Mouse (Mus musculus): ENCODE data around the gene Tnnt1.
"Not testable (repeated sequence)": the region's sequence is repeated elsewhere in the genome, so short reads cannot be mapped to it uniquely, and the experiment has no call there.

Tnnt1 gene

GRCm38 (mm10) chr7:4516332-4517050 lies at the start of gene Tnnt1:
Gene Tnnt1 (minus strand): TSS chr7:4516382.
- DNase-seq (ENCODE audit: low spot score) = no peak

- no peak for DNase-seq (ENCODE audit: low spot score)
These were observed 46.5 kb upstream of the Tnnt1 start for GRCm38 (mm10) chr7:4562660-4563059.

- DNase-seq (ENCODE audit: low spot score) = no peak
These were observed 41.0 kb upstream of the Tnnt1 start for GRCm38 (mm10) chr7:4557167-4557560.

GRCm38 (mm10) chr7:4556256-4557166 lies 40.3 kb upstream of the Tnnt1 start:
- DNase-seq (ENCODE audit: low spot score) = no peak

GRCm38 (mm10) chr7:4547221-4547641 lies 31.0 kb upstream of the Tnnt1 start, which contains the start of gene Syt5:
Gene Syt5 (minus strand): TSS chr7:4547541.
- no peak for DNase-seq (ENCODE audit: low spot score)

GRCm38 (mm10) chr7:4546591-4547131 lies 30.5 kb upstream of the Tnnt1 start:
- DNase-seq (ENCODE audit: low spot score) = no peak

- DNase-seq (ENCODE audit: low spot score) = no peak
These were observed 29.9 kb upstream of the Tnnt1 start for GRCm38 (mm10) chr7:4546050-4546449.

GRCm38 (mm10) chr7:4542013-4542412 lies 25.8 kb upstream of the Tnnt1 start:
- no peak for DNase-seq (ENCODE audit: low spot score)

- DNase-seq (ENCODE audit: low spot score) = no peak
These were observed 25.2 kb upstream of the Tnnt1 start for GRCm38 (mm10) chr7:4541344-4541743.

- no peak for DNase-seq (ENCODE audit: low spot score)
These were observed 22.8 kb upstream of the Tnnt1 start for GRCm38 (mm10) chr7:4539019-4539418.

GRCm38 (mm10) chr7:4537181-4537580 lies 21.0 kb upstream of the Tnnt1 start:
- DNase-seq (ENCODE audit: low spot score) = no peak

GRCm38 (mm10) chr7:4536369-4536768 lies 20.2 kb upstream of the Tnnt1 start:
- no peak for DNase-seq (ENCODE audit: low spot score)

GRCm38 (mm10) chr7:4532005-4532729 lies 16.0 kb upstream of the Tnnt1 start, which contains the start of gene Dnaaf3:
Gene Dnaaf3 (minus strand): TSS chr7:4532453.
- DNase-seq (ENCODE audit: low spot score) = no peak

- not testable (repeated sequence) for DNase-seq (ENCODE audit: low spot score)
These were observed 14.0 kb upstream of the Tnnt1 start for GRCm38 (mm10) chr7:4530166-4530565.

- no peak for DNase-seq (ENCODE audit: low spot score)
These were observed 11.1 kb upstream of the Tnnt1 start for GRCm38 (mm10) chr7:4527302-4527689.

- no peak for DNase-seq (ENCODE audit: low spot score)
These were observed 10.4 kb upstream of the Tnnt1 start for GRCm38 (mm10) chr7:4526341-4527301.

- not testable (repeated sequence) for DNase-seq (ENCODE audit: low spot score)
These were observed 8.2 kb upstream of the Tnnt1 start, which contains the start of gene Tnni3 for GRCm38 (mm10) chr7:4524212-4524922. Gene Tnni3 (minus strand): TSS chr7:4524229.

- no peak for DNase-seq (ENCODE audit: low spot score)
These were observed 7.3 kb upstream of the Tnnt1 start for GRCm38 (mm10) chr7:4523205-4524130.

GRCm38 (mm10) chr7:4522292-4522691 lies 6.1 kb upstream of the Tnnt1 start:
- no peak for DNase-seq (ENCODE audit: low spot score)
